Mouse (Mus musculus) left cerebral cortex, adult 18-20 months (tissue): Measurements from ENCODE around the gene Cxcl17. TPM values are rescaled to one million over a fixed set of nuclear protein-coding genes. Genes with fewer than 3 reads are reported as not detected.
"Not testable (repeated sequence)": the region's sequence is repeated elsewhere in the genome, so short reads cannot be mapped to it uniquely, and the experiment has no call there.

ENCODE experiments used
- DNase-seq, 2 experiments: peaks; one replicate each; pipeline ENCODE4 v3.0.0; 2021 to 2022; ENCODE audit warnings: low spot score in 2 of 2, mixed read lengths in 1 of 2
- total RNA-seq, 2 experiments: library from RNA; stranded (reverse); gene quantifications; 2 replicates each; pipeline ENCODE4 v1.2.3; 2021

The Cxcl17 gene
- total RNA-seq, 2 experiments from 2014 or later, result not detected

DNA sequence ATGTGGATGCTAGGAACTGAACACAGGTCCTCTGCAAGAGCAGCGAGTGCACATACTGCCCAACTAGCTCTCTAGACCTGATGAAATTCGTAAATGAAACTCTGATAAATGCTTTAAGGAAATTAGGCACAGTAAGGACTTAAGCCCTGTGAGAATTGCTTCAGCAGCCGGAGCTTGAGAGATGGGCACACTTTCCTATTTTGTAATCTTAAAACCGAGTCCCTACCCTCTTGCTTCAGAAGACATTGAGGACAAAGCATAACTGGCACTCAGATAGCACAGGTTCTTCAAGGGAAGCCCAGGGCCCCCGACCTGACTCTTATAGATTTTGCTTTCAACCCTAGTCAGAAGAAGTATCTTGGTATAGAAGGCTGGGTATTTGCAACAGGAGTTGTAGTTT is 14.5 kb upstream of the Cxcl17 start:
- no peak for DNase-seq

DNA sequence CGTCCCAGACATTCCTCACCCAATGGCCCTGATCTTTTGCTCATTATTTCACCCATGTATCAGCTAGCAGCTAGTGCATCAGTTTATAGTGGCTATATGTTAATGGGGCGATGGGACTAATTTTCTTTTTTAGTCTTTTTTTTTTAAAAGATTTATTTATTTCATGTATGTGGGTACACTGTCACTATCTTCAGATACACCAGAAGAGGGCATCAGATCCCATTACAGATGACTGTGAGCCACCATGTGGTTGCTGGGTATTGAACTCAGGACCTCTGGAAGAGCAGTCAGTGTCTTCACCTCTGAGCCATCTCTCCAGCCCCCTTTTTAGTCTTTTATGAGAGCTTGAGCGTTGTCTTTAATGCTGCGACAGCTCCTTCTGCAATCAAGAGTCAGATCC is 13.7 kb upstream of the Cxcl17 start:
- not testable (repeated sequence) for DNase-seq

DNA sequence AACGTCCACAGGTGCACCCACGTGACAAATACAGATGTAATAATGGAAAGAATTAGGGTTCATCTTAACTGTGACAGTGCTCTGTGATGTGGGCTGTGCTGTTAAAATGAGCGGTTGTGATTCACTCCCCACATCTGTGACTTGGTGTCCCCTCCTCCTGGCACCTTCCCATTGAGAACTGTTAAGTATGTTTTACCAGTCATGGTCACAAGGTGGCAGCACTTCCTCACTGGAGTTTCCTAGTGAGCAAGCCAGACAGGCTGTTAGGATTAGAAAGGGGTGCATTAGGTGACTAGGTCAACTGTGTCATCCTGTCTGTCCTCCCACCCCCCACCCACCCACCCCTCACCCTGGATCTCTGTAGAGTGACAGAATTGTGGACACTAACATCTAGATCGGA is 11.7 kb upstream of the Cxcl17 start:
- DNase-seq, result peak; percentile 78 to 95

DNA sequence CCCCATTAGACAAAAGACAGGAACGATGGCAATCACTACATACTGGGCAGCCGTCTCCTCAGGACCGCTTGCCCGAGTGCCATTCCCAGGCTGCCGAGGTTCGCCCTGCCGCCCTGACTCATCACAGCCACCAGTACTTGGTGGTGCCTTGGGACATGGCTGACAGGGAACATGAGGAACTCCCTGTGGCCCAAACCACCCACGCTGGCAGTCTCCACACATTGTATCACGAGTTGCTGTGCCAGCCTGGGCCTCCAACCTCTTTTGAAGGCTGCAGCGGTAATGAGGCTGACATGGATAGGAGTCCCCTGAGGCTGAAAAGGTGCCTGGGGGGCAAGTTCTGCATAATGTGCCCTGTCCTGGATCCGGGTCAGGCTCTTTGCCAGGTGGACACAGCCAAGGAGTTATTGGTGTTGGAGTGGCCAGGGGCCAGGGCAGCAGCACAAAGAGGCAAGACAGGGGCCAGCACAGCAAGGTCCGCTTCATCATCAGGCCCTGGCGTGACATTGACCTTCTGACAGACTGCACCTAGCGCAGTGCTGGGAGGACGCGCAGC is 9.7 kb upstream of the Cxcl17 start:
- no peak for DNase-seq

DNA sequence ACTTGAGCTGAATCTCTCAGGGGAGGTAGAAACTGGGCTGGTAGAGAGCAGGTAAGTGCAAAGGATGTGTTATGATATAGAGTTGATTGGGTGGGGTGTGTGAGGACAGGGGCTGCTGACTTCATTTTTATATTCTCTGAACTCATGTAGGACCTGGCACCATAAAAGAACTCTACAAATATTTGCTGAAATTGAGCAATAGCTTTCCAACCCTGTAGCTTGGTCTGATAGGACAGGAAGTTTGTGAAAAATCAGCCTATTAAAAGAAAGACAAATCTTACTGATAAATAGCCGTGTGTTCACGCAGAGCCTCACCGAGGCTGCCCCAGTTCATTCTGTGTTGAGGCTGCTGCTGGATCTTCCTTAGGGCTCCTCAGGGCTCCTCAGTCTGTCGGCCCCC is 7.3 kb upstream of the Cxcl17 start:
- DNase-seq, result no peak

DNA sequence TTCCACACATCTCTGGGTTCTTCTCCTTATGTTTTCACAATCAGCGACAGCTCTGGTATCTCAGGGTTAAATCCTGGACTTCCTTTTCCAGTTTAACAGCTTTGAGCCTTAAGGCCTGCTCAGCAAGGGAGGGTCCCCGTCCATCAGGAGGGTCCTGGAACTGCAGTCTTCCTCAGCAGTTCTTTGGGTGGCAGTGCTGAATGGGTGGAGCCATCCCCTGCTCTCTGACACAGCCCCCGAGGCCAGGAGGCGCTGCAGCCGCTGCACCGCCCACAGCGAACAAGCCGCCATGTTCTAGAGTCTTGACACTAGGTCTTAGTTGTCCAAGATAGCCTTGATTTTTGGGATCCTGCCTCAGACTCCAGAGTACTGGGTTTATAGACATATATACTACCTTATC is 6.8 kb upstream of the Cxcl17 start:
- no peak for DNase-seq

DNA sequence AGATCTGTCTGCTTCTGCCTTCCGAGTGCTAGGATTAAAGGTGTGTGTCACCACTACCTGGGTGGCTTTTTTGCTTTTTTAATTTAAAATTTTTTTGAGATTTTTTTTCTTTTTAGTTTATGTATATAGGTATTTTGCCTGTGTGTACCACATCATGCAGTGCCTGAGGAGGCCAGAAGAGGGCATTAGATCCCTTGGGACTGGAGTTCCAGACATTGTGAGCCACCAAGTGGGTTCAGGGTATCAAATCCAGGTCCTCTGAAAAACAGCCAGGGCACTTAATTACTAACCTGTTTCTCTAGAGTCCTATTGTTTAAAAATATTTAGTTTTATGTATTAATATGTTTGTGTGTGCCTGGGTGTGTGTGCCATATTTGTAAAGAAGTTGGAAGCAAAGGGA is 4.9 kb upstream of the Cxcl17 start:
- no peak for DNase-seq

DNA sequence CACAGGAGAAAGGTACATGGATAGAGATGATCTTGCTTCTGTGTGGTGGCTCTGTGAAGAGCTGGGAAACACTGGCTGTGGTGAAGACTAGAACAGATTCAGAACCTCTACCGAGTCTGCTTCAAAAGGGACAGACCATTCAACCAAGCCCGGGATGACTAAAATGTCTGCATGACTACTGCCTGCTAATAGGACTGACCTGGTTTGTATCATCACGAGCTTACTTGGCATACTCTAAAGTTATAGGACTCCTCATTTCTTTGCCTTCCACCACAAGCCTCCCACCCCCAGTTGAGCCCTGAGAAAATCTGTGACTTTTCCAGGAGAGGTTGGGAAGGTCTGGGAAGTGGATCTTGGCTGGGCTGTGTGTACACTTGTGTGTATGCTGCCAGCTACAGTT is 825 bp downstream of the Cxcl17 start:
- DNase-seq, result no peak

DNA sequence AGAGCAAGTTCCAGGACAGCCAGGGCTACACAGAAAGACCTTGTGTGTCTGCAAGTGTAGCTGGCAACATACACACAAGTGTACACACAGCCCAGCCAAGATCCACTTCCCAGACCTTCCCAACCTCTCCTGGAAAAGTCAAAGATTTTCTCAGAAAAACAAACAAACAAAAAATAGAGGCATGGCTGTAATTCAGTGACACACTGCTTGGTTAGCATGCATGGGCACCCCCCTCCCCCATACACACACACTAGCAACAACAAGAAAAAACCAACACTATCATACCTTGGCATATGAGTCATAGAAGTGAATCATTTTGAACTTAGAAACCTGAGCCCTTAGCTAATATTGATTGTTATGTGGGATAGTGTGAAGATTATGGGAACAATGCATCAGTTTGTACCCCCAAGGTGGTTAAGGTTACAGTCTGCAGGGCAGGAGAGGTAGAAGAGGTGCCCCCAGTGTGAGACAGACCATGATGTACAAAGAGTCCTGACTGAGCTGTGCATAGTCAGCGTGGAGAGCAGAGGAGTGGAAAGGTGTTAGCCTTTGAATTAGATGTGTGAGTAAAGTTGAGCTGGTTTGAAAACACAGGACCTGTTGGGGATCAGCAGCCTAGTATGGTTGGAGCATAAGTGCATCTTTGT is 1.6 kb downstream of the Cxcl17 start:
- DNase-seq, result no peak

DNA sequence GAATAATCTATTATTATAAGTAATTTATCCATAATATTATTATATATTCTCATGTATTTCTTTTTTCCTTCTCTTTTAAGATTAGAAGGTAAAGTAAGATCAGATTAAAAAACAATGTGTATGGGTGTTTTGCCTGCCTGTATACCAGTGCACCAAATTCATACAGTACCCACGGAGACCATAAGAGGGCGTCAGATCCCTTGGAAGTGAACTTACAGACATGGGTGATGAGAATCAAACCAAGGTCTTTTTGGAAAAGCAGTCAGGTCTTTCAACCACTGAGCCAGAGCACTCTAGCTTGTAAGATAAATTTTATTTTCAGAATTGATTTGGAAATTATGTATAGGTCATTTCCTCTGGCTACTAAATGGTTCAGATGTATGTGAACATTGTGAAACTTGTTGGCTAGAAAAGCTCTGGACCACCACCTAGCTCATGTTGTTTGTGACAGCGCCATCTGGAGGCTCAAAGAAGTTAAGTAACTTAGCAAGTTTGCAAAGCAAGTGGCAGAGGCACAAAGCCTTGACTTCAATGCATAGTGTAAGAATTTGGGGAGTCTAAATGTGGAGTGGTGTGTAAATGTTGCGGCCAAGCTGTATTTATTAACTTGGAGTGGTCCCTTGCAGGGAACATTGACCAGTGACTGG is 3.4 kb downstream of the Cxcl17 start:
- DNase-seq, result no peak

DNA sequence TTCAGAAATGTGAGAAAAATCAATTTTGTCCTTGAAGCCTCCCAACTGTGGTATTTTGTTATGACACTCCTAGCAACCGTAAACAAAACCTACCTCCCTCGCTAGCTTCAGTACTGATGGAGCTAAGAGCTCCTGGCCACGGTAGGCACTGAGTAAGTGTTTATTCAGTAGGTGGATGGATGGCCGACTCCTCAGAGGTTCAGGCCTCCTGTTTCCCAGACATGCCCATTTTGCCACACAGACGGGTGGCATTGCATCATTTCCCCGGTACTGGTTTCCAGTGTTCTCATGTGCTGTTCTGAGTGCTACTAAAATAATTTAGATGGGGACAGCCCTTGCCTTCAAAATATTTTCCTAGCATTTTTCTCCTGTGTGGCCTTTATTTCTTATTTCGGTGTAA is 6.2 kb downstream of the Cxcl17 start:
- no peak for DNase-seq

DNA sequence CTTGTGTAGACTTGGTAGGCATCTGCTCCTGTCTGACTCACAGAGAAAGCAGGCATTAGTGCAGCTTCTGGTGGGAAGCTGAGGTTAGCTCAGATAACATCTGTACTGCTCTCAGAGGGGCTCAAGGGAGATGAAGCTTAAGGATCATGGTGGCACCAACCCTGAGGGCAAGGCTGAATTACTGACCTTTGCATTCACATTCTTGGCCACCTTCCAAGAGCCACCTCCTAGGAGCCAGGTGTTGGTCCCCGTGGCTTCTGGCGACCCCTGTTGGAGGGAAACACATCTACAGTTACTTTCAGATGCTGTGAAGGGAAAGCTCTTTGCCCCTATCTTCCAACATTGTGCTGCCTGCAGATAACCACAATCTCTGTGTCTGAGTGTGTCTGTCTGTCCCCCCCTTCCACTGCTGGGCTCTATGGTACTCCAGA is 10.0 kb downstream of the Cxcl17 start:
- no peak for DNase-seq

DNA sequence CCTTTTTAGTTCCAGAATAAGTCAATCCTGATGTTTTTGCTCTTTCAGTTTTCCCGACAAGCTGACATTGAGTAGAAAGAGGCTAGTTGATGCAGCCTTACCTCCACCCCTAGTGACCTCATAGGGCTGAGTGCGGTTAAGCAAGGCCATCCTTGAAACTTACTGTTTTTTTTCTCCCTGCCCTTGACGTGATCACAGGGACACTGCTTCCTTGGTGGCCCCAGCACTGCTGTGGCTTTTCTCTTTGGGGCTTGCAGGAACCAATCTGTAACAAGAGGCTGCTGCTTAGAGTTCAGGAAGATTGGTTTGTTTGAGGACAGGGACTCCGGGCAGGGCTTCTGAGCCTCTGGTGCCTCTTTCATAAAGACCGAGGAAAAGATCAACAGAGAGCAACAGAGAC is 10.7 kb downstream of the Cxcl17 start:
- no peak for DNase-seq

DNA sequence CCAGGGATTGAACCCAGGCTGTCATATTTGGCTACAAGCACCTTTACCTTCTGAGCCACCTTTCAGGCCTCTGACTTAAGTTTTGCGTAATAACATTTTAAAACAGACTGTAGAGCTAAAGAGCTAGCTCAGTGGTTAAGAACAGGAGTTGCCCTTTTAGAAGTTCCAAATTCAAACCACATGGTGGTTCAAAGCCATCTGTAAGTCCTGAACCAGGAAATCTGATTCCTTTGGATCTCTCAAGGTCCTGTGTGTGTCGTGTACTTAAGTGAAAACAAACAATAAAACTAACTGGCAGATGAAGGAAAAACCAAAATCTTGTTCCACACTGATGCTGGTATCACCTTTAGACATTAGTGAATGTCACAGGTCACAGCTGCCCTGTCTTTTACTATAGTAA is 11.1 kb downstream of the Cxcl17 start:
- no peak for DNase-seq

DNA sequence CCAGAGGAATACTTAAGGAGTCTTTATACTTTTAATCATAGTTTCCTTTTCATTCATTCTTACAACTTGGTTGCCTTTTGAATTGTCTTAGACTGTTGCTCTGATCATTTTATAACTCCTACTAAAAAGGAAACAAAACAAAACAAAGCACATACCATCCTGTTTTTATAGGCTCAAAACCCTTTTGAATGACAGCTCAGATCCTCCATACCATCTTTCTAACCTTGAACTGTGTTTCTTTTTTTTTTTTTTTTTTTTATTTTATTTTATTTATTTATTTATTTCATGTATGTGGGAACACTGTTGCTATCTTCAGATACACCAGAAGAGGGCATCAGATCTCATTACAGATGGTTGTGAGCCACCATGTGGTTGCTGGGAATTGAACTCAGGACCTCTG is 13.7 kb downstream of the Cxcl17 start:
- DNase-seq, result not testable (repeated sequence)

DNA sequence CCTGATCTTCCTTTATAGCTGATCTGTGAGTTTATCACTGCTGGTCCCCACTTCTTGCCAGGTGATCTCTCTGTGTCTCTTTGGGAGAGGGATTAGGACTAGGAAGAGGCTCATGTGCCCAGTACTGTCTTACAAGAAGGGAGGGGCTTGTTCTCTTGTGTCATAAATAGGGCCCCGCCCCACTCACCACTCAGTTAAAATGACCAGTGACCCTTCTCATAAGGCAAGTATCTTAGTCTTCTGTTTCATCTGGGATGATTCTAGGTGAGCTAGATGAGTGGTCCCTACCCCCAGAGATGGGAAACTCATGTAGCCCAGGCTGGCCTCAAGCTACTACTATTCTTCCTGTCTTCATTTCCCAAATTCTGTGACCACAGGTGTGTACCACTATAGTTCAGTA is 14.1 kb downstream of the Cxcl17 start, which contains the start of gene Lipe:
Lipe (minus strand) TSS at position 101 of the 400 bp plus-strand sequence.
- no peak for DNase-seq

DNA sequence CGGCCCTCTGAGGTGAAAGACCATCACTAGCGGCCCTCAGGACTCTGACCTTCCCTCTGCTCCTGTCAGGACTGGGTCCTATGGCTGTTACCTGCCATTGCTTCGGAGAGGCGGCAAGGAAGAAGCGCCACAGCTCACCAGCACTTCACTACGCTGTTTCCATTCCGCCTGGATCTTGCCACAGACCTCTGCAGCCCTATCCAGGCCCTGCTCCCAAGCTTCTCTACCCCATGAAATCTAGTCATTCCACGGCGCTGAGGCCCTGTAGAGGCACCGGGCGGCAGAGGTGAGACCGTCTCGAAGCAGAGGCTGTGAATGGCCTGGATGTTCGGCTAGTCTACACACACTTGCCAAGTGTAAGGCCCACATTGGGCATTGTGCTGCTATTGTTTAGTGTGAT is 16.1 kb downstream of the Cxcl17 start:
- DNase-seq, result no peak

DNA sequence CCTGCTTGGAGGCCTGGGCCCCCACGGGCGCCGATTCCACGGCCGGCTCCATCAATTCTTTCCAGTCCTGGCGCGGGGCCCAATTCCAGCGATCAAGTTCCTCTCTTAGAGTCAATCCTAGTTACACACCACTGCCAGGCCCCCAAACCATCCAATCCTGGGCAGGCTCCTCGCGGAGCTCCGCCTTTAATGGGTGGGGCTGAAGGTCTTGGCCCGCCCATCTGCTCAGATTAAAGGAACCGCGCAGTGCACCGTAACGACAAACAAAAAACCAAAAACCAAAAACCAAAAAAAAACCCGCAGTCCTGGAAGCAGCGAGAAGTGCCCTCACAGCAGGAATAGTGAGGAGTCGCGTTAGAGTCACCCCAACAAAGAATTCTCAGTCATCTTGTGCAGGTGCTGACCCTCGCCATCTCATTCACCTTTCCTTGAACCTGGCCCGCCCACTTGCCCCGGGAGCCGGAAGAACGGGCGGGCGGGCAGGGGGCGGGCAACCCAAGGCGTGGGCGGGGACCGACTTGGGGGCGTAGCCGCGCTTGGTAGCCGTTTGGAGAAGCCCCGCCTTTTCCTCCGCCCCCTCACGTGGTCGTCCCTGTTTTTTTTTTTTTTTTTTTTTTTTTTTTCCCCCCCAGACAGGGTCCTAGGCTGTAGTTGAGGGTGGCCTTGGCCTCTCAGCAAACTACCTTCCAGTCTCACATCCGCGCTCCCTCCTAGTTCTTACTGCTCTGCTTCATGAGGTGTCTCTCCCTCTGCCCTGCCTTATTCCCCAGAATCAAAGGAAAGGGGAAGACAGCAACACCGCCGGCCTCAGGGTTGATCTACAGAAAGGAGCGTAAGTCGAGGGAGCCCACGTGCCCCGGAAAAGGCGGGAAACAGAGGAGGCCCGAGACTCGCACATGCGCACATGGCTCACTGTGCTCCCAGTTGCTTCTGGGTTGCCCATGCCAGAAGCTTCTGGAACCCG is 16.8 kb downstream of the Cxcl17 start:
- peak; percentile 95 for DNase-seq

DNA sequence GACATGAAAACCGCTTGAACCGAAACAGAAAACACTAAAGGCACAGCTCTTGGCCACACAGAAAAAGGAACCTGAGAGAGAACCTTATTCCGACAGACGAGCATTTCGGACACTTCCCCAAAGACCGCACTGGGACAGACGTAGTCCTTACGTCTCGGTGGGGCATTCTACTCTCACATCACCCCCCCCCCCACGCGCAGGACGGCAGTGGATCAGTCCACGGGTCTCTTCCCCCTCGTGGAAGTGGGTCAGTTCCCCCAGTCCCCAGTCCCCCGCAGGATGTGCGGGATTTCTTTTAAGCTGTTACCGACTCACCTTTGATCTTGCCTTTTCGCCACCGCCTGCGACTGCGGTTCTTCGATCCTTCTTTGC is 17.5 kb downstream of the Cxcl17 start:
- peak in 1 of 2 experiments; percentile 43 for DNase-seq

DNA sequence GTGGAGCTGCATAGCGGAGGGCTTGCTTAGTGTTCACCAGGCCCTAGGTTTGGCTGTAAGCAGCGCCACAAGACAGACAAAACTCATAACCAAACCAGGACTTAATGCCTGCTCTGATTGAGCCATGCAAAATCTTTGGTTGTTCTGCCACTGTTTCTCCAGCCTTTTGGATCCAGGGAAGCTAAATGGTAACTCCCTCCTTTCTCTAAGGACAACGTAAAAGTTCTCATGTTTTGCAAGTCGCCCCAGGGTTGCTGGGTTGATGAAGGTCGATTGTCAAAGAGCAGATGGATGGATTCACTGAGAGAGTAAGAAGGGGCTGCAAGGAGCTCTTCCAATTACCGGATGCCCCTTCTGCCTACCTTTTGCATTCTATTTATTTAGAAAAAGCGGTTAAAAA is 17.9 kb downstream of the Cxcl17 start:
- no peak for DNase-seq

DNA sequence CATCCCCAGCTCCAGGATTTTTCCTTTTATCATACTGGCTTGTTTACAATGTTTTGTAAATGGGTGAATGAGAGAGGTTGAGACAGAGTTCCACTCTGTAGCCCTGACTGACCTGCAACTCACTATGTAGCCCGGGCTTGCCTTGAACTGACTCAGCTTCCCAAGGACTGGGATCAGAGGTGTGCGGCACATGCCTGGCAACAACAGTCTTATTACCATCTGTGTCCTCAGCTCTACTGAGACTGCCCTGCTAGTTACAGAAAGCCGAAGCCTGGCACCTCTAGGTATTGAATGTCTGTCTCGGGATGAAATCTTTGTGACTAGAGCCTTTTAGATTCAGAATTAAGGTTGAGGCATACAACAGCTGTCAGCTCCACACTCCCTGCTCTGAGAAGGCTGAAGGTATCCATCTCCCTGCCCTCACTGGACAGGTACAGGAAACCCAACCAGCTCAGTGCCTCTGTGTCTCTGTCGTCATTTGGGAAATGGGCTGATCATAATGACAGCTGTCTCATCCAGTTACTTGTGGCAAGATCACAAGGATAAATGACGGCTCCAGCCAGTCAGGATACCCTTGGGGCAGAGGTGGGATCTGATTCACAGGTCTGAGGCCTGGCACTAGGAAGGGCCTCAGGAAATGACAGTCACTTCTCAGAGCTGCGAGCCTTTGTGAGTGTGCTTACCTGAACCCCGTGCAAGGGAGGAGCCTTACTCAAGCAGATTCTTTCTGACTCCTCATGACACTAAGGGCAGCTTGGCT is 19.1 kb downstream of the Cxcl17 start:
- DNase-seq, result no peak
